Mouse (Mus musculus) thymus, postnatal 14 days (tissue): ENCODE data around the gene Ndufb7.
A peak's percentile ranks its signal among the peaks of the same experiment; 100 is the strongest.

Experiments used
- DNase-seq: peaks from one replicate; pipeline ENCODE4 v3.0.0; 2021

Ndufb7 gene

DNA sequence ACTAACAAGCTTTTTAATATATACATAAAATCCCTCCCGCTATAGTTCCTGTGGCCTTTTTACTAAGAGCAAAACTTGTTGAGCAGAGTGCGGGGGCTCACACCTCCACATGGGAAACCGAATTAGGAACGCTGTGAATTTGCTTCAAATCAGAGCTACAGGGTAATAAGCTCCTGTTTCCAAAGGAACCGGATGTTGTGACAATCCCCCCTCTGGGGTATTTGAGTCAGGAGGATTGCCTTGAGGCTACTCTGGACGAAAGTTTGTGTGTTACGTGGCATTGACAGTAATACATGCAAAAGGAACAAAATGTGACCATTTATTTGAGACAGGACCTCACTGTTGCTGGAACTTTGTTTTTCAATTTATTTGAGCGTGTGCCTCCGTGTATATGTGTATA, 42.6 kb downstream of the Ndufb7 start:
- peak; percentile 29 for DNase-seq

DNA sequence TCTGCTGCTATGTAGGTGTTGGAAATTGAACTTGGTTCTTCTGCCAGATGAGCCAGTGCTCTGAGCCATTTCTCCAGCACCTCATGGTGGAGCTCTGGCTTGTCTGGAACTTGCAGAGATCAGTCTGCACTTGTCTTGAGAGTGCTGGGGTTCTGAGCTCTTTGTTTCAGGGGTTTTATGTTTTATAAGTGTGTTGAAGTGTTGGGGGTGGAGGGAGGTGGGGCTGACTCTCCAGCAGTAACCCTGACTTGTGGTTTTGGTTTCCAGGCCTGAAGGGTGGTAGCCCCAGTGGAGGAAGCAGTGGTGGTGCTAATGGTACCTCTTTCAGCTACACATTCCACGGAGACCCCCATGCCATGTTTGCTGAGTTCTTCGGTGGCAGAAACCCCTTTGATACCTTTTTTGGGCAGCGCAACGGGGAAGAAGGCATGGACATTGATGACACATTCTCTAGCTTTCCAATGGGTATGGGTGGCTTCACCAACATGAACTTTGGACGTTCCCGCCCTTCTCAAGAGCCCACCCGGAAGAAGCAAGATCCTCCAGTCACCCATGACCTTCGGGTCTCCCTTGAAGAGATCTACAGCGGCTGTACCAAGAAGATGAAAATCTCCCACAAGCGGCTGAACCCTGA, 43.2 kb downstream of the Ndufb7 start:
- peak; percentile 36 for DNase-seq

DNA sequence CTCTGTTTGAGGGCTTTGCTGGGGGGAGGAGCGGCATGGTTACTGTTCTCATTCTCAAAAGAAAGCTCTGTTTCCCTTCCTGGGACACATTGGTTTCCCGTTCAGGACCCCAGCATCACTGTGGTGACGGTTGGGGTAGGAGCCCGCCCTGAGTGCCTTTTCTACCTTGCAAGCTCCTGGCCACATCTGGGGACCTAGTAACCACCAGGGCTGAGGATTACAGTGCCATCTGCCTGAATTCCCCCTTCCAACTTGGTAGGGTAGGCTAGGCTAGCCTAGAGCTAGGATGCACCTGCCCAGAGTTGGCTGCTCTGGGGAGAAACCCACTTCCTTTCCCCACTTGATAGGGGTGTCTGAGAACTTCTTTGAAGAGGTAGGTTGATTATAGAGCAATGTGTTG, 45.5 kb downstream of the Ndufb7 start:
- DNase-seq = peak; percentile 82

DNA sequence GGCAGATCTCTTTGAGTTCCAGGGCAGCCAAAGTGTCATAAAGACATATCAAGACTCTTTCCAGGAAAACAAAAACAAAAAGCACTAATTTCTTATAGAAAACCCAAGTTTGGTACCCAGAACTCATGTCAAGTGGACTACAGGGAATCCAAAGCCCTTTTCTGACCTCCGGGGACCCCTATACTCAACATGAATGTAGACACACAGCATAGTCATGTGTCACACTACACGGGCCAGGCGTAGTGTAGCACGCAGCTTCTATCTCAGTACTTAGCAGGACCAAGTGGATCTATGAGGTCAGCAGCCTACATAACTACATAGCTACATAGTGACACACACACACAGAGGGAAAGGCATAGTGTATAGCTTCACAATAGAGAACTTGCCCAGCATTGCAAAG, 47.2 kb downstream of the Ndufb7 start:
- DNase-seq = no peak

- no peak for DNase-seq
Observed at GRCm38 (mm10) chr8:83616625-83617024, 50.2 kb downstream of the Ndufb7 start.

GRCm38 (mm10) chr8:83617111-83617510, 50.6 kb downstream of the Ndufb7 start:
- DNase-seq = no peak

DNA sequence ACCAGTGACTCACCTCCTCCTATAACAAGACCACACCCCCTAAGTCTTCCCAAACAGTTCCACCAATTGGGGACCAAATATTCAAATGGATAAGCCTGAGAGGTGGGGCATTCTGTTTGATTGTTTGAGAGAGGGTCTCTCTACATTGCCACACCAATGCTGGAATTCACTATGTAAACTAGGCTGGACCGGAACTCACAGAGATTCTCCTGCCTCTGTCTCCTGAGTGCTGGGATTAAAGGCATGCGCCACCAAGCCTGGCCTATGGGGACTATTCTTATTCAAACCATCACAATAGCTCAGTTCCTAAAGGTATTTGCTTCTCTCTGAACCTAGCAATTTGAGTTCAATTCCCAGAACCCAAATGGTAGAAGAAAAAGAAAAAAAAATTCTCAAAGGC, 52.1 kb downstream of the Ndufb7 start:
- DNase-seq = no peak

DNA sequence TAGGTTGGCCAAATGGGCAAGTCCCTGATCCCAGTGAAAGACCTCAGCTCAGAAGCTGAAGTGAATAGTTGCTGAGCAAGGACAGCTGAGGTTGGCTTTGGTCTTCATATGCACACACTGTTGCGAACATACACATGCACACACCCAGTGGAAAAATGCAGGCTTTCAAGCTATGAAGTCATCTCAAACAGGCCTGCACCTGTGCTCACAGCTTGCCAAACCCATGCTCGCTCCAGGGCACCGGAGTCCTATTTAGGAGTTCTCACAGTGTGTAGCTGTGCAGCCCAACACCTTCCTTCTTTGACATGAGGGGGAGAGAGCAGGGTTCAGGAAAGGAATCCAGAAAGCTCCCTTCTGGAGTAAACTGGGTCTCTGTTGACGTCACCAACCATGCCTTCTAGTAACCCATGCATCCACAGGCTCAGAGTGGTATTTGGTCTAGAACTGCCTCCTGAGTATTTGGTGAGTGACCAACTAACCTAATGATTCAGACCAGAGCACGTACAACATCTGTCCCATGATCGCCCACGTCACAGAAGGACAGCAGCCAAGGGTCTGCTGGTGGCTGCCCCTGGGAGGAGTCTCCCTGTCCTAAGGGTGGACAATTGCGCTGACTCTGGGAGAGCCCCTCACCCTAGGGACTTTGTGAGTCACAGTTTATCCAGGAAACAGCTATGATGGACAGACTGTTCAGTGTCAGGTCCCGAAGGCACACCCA, 53.3 kb downstream of the Ndufb7 start:
- peak; percentile 67 for DNase-seq
